Mouse (Mus musculus) stomach, embryonic 16.5 days (tissue): Measurements from ENCODE around the gene Dspp. TPM values are rescaled to one million over a fixed set of nuclear protein-coding genes. Genes with fewer than 3 reads are reported as not detected.

Source experiments
- ATAC-seq: fragments of 200-750 bp; cut with Nextera tagmentation; 2 replicates; pipeline ENCODE4 v1.8.0; 2017; ENCODE audit warnings: moderate number of reproducible peaks, moderate TSS enrichment; ENCODE audit not compliant: insufficient read depth, low FRiP score
- H3K27ac ChIP-seq: fragments of 300-500 bp; sonication (generic); 2 replicates; pipeline ENCODE4 v1.5.1; 2014; ENCODE audit warnings: low read length
- H3K27me3 ChIP-seq: fragments of 300-500 bp; sonication (generic); 2 replicates; pipeline ENCODE4 v1.6.1; 2014; ENCODE audit warnings: low read length, control low read depth, mixed read lengths; ENCODE audit not compliant: control insufficient read depth, insufficient read depth
- H3K36me3 ChIP-seq: fragments of 300-500 bp; sonication (generic); 2 replicates; pipeline ENCODE4 v1.6.1; 2014; ENCODE audit warnings: low read length; ENCODE audit not compliant: control insufficient read depth, insufficient read depth
- H3K4me1 ChIP-seq: fragments of 300-500 bp; sonication (generic); 2 replicates; pipeline ENCODE4 v1.6.1; 2014; ENCODE audit warnings: low read length, control low read depth, mixed read lengths; ENCODE audit not compliant: control insufficient read depth, insufficient read depth
- H3K4me2 ChIP-seq: fragments of 300-500 bp; sonication (generic); 2 replicates; pipeline ENCODE4 v1.6.1; 2014; ENCODE audit warnings: low read depth, low read length, mixed read lengths
- H3K4me3 ChIP-seq: fragments of 300-500 bp; sonication (generic); replicated peaks from 2 replicates; pipeline ENCODE4 v1.5.1; 2014; ENCODE audit warnings: mild to moderate bottlenecking, low read length
- H3K9ac ChIP-seq: fragments of 300-500 bp; sonication (generic); 2 replicates; pipeline ENCODE4 v1.6.1; 2014; ENCODE audit warnings: low read length
- H3K9me3 ChIP-seq: fragments of 300-500 bp; sonication (generic); replicated peaks from 2 replicates; pipeline ENCODE4 v1.6.1; 2016; ENCODE audit warnings: low read length, control low read depth; ENCODE audit not compliant: control insufficient read depth
- WGBS: fragments of 180-500 bp; shearing (Covaris S2); extraction: QIAGEN DNeasy Blood & Tissue Kit; methylation state at CpG from one replicate; pipeline ENCODE4 v1.1.7; 2014; 5-methylcytosine and 5-hydroxymethylcytosine counted together
- polyA plus RNA-seq: library from polyadenylated mRNA; unstranded; fragments of >200 nt; fragmentation: Nextera tagmentation; extraction: Ambion mirVana; gene quantifications from 2 replicates; pipeline ENCODE4 v1.2.1, GENCODE M21; 2015

Gene Dspp
- polyA plus RNA-seq, 1 experiment from 2014 or later: not detected

DNA sequence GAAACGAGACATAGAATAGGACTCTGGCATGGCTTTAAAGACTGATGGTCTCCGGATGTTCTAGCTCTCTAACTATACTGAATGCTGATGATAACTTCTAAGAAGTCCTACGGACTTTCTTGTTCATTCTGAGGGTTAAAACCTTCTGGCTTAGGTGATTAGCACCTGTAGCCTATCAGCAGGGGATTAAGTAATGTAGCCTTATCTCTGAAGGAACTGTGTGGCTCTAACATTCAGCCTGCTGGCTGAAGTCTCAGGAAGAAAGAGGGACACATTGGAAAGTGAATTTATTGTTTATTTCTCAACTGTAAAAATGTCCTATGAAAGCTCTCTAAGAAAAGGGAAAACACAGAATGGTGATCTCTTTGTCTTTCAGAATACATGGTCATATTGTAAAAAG, 53.8 kb downstream of the Dspp start:
- Histone ChIP-seq H3K4me1 (no peaks in the 10 kb centered on the region), H3K36me3 (no peaks in the 10 kb centered on the region), H3K27ac (no peak overlapping the region), H3K9ac (no peak overlapping the region), H3K27me3 (no peaks in the 10 kb centered on the region), H3K4me3 (no peak overlapping the region), H3K9me3 (no peaks in the 10 kb centered on the region), H3K4me2 (no peak overlapping the region)
- 59% methylated on average over 3 of the region's 3 CpGs for WGBS
- ATAC-seq: no peak

GRCm38 (mm10) chr5:104224750-104225149, 54.2 kb downstream of the Dspp start:
- H3K9me3 ChIP-seq: no peaks in the 10 kb centered on the region
- no peaks in the 10 kb centered on the region for H3K27me3 ChIP-seq
- H3K4me1 ChIP-seq: no peaks in the 10 kb centered on the region
- ATAC-seq: no peak
- no peak overlapping the region for H3K4me3 ChIP-seq
- no peak overlapping the region for H3K27ac ChIP-seq
- H3K9ac ChIP-seq: no peak overlapping the region
- no peak overlapping the region for H3K4me2 ChIP-seq
- no peaks in the 10 kb centered on the region for H3K36me3 ChIP-seq

- H3K4me1 ChIP-seq: no peaks in the 10 kb centered on the region
- WGBS: 61% methylated on average over 1 of the region's 1 CpGs
- H3K4me3 ChIP-seq: no peak overlapping the region
- no peaks in the 10 kb centered on the region for H3K9me3 ChIP-seq
- ATAC-seq: no peak
- H3K9ac ChIP-seq: no peak overlapping the region
- H3K4me2 ChIP-seq: no peak overlapping the region
- no peaks in the 10 kb centered on the region for H3K27me3 ChIP-seq
- H3K36me3 ChIP-seq: no peaks in the 10 kb centered on the region
- no peak overlapping the region for H3K27ac ChIP-seq
Measured at GRCm38 (mm10) chr5:104228497-104228896, 58.0 kb downstream of the Dspp start.

Other genes starting within 250 kb of the Dspp start
- gene Hsd17b13, start 193.3 kb upstream of the Dspp start, polyA plus RNA-seq: 4.7 and 6.1 TPM in 2 replicates
- gene Hsd17b11, start 148.8 kb upstream of the Dspp start, polyA plus RNA-seq: 7.0 and 7.8 TPM in 2 replicates
- 55.9 and 61.7 TPM in 2 replicates for gene Nudt9, start 124.4 kb upstream of the Dspp start, polyA plus RNA-seq
- gene Gm17660, start 93.1 kb upstream of the Dspp start, polyA plus RNA-seq: 0.57 TPM in 1 of 2 replicates, not detected in the other
- gene Sparcl1, start 57.0 kb upstream of the Dspp start, polyA plus RNA-seq: 380 and 388 TPM in 2 replicates
- gene Dmp1, start 31.9 kb downstream of the Dspp start, polyA plus RNA-seq: 0.79 and 1.1 TPM in 2 replicates
- 0.28 and 0.81 TPM in 2 replicates for gene Ibsp, start 128.5 kb downstream of the Dspp start, polyA plus RNA-seq
- not detected in 2 replicates for gene Mepe, start 154.6 kb downstream of the Dspp start, polyA plus RNA-seq